Mouse (Mus musculus): ENCODE results near the gene Dusp10. TPM values are rescaled to one million over a fixed set of nuclear protein-coding genes. Genes with fewer than 3 reads are reported as not detected.

Gene Dusp10
- total RNA-seq, 1 experiment: 5.4 TPM

GRCm38 (mm10) chr1:184046070-184046677 lies 33.1 kb downstream of the Dusp10 start:
- Histone ChIP-seq H3K4me1 (ENCODE audit: control insufficient read depth in 2 of 2, insufficient read depth in 2 of 2, low read length in 2 of 2, poor library complexity in 1 of 2) (peaks cover 4 to 5% of the 10 kb centered on the region in 2 experiments; a peak in 2 of 4 replicates), H3K4me3 (ENCODE audit: insufficient read depth in 1 of 2, low read depth in 1 of 2, low read length in 2 of 2, poor library complexity in 1 of 2, severe bottlenecking in 1 of 2) (no peak overlapping the region), H3K36me3 (ENCODE audit: control insufficient read depth, insufficient read depth, low read length, poor library complexity, severe bottlenecking) (no peaks in the 10 kb centered on the region), H3K9me3 (ENCODE audit: control insufficient read depth, insufficient read depth, low read depth, low read length) (no peaks in the 10 kb centered on the region), H3K9ac (ENCODE audit: insufficient read depth, low read depth, low read length, poor library complexity, severe bottlenecking) (no peak overlapping the region), H3K27ac (ENCODE audit: insufficient read depth, low read depth, low read length, poor library complexity, severe bottlenecking) (no peak overlapping the region)
- no peak for DNase-seq (ENCODE audit: low read depth, low spot score)
- in situ Hi-C loops (cut with MboI; ENCODE audit: low sequenced_read_pairs in 2 of 2, unreplicated experiment in 2 of 2): no loop called here
- TF ChIP-seq CHD2 (IDR thresholded peaks at IDR 0.05; ENCODE audit: low read depth, low read length): no peak

- TF ChIP-seq ZC3H11A (IDR thresholded peaks at IDR 0.05; ENCODE audit: borderline replicate concordance, low read depth, low read length) (no peak), HCFC1 (IDR thresholded peaks at IDR 0.05; ENCODE audit: borderline replicate concordance, insufficient read depth, low read length) (no peak), CHD2 (IDR thresholded peaks at IDR 0.05; ENCODE audit: low read depth, low read length) (no peak), ZNF384 (IDR thresholded peaks at IDR 0.05; ENCODE audit: low read depth, low read length) (no peak), MAFK (IDR thresholded peaks at IDR 0.05; ENCODE audit: insufficient read depth, low read depth, low read length) (no peak)
- no peak overlapping the region for H3K27ac ChIP-seq (ENCODE audit: insufficient read depth, low read depth, low read length, poor library complexity, severe bottlenecking)
- H3K36me3 ChIP-seq (ENCODE audit: control insufficient read depth, insufficient read depth, low read length, poor library complexity, severe bottlenecking): no peaks in the 10 kb centered on the region
- in situ Hi-C loops (cut with MboI; ENCODE audit: low sequenced_read_pairs in 2 of 2, unreplicated experiment in 2 of 2): no loop called here
- no peak for DNase-seq (ENCODE audit: low read depth, low spot score)
- H3K4me3 ChIP-seq (ENCODE audit: insufficient read depth in 1 of 2, low read depth in 1 of 2, low read length in 2 of 2, poor library complexity in 1 of 2, severe bottlenecking in 1 of 2): no peak overlapping the region
- H3K9me3 ChIP-seq (ENCODE audit: control insufficient read depth, insufficient read depth, low read depth, low read length): no peaks in the 10 kb centered on the region
- H3K4me1 ChIP-seq (ENCODE audit: control insufficient read depth in 2 of 2, insufficient read depth in 2 of 2, low read length in 2 of 2, poor library complexity in 1 of 2): peaks cover 1 to 4% of the 10 kb centered on the region in 2 experiments; a peak in 1 of 4 replicates
- no peak overlapping the region for H3K9ac ChIP-seq (ENCODE audit: insufficient read depth, low read depth, low read length, poor library complexity, severe bottlenecking)
Observed at GRCm38 (mm10) chr1:184047818-184048217, 34.7 kb downstream of the Dusp10 start.

- in situ Hi-C loops (cut with MboI; ENCODE audit: low sequenced_read_pairs in 2 of 2, unreplicated experiment in 2 of 2): no loop called here
Observed at GRCm38 (mm10) chr1:184048675-184049418, 35.7 kb downstream of the Dusp10 start.

GRCm38 (mm10) chr1:184051286-184051685 lies 38.2 kb downstream of the Dusp10 start:
- H3K27ac ChIP-seq (ENCODE audit: insufficient read depth, low read depth, low read length, poor library complexity, severe bottlenecking): no peak overlapping the region
- H3K9ac ChIP-seq (ENCODE audit: insufficient read depth, low read depth, low read length, poor library complexity, severe bottlenecking): no peak overlapping the region
- DNase-seq (ENCODE audit: low read depth, low spot score): no peak
- no peaks in the 10 kb centered on the region for H3K36me3 ChIP-seq (ENCODE audit: control insufficient read depth, insufficient read depth, low read length, poor library complexity, severe bottlenecking)
- no peak overlapping the region for H3K4me3 ChIP-seq (ENCODE audit: insufficient read depth in 1 of 2, low read depth in 1 of 2, low read length in 2 of 2, poor library complexity in 1 of 2, severe bottlenecking in 1 of 2)
- H3K9me3 ChIP-seq (ENCODE audit: control insufficient read depth, insufficient read depth, low read depth, low read length): no peaks in the 10 kb centered on the region
- TF ChIP-seq ZC3H11A (IDR thresholded peaks at IDR 0.05; ENCODE audit: borderline replicate concordance, low read depth, low read length): no peak
- no peak for TF ChIP-seq HCFC1 (IDR thresholded peaks at IDR 0.05; ENCODE audit: borderline replicate concordance, insufficient read depth, low read length)
- TF ChIP-seq CHD2 (IDR thresholded peaks at IDR 0.05; ENCODE audit: low read depth, low read length): no peak
- TF ChIP-seq ZNF384 (IDR thresholded peaks at IDR 0.05; ENCODE audit: low read depth, low read length): no peak
- no peak for TF ChIP-seq MAFK (IDR thresholded peaks at IDR 0.05; ENCODE audit: insufficient read depth, low read depth, low read length)
- in situ Hi-C loops (cut with MboI; ENCODE audit: low sequenced_read_pairs in 2 of 2, unreplicated experiment in 2 of 2): no loop called here
- 0 out of 4 replicates have a peak, but pooled peaks cover 1 to 2% of the 10 kb centered on the region in 2 experiments for H3K4me1 ChIP-seq (ENCODE audit: control insufficient read depth in 2 of 2, insufficient read depth in 2 of 2, low read length in 2 of 2, poor library complexity in 1 of 2)

More at GRCm38 (mm10) chr1:184048675-184049418, 35.7 kb downstream of the Dusp10 start:
- TF ChIP-seq ZNF384 (IDR thresholded peaks at IDR 0.05; ENCODE audit: low read depth, low read length) (no peak), MAFK (IDR thresholded peaks at IDR 0.05; ENCODE audit: insufficient read depth, low read depth, low read length) (no peak), ZC3H11A (IDR thresholded peaks at IDR 0.05; ENCODE audit: borderline replicate concordance, low read depth, low read length) (no peak), CHD2 (IDR thresholded peaks at IDR 0.05; ENCODE audit: low read depth, low read length) (no peak), HCFC1 (IDR thresholded peaks at IDR 0.05; ENCODE audit: borderline replicate concordance, insufficient read depth, low read length) (no peak)
- Histone ChIP-seq H3K27ac (ENCODE audit: insufficient read depth, low read depth, low read length, poor library complexity, severe bottlenecking) (no peak overlapping the region), H3K9me3 (ENCODE audit: control insufficient read depth, insufficient read depth, low read depth, low read length) (no peaks in the 10 kb centered on the region), H3K9ac (ENCODE audit: insufficient read depth, low read depth, low read length, poor library complexity, severe bottlenecking) (no peak overlapping the region), H3K4me1 (ENCODE audit: control insufficient read depth in 2 of 2, insufficient read depth in 2 of 2, low read length in 2 of 2, poor library complexity in 1 of 2) (peaks cover 1 to 4% of the 10 kb centered on the region in 2 experiments; a peak in 1 of 4 replicates), H3K4me3 (ENCODE audit: insufficient read depth in 1 of 2, low read depth in 1 of 2, low read length in 2 of 2, poor library complexity in 1 of 2, severe bottlenecking in 1 of 2) (no peak overlapping the region), H3K36me3 (ENCODE audit: control insufficient read depth, insufficient read depth, low read length, poor library complexity, severe bottlenecking) (no peaks in the 10 kb centered on the region)
- DNase-seq (ENCODE audit: low read depth, low spot score): no peak
